Mouse (Mus musculus) liver, postnatal 0 days (tissue): ENCODE measurements at regions not wholly inside any gene's neighbourhood (a gene's known extent, or its start where the extent isn't known, plus 50 kb on each side); places are given as distances from the start of the nearest gene placed in this dataset.

Source experiments
- ATAC-seq: fragments of 200-750 bp; cut with Nextera tagmentation; 2 replicates; pipeline ENCODE4 v1.8.0; 2017; ENCODE audit warnings: mild to moderate bottlenecking, moderate library complexity
- DNase-seq: peaks from one replicate; pipeline ENCODE4 v3.0.0-alpha.2; 2016
- H3K27ac ChIP-seq: fragments of 300-500 bp; sonication (generic); 2 replicates; pipeline ENCODE4 v1.5.1; 2014; ENCODE audit warnings: antibody characterized with exemption, moderate library complexity, mild to moderate bottlenecking, low read depth
- H3K27me3 ChIP-seq: fragments of 300-500 bp; sonication (generic); 2 replicates; pipeline ENCODE4 v1.6.1; 2014; ENCODE audit warnings: low read length, control low read depth, mixed read lengths; ENCODE audit not compliant: insufficient read depth
- H3K36me3 ChIP-seq: fragments of 300-500 bp; sonication (generic); replicated peaks from 2 replicates; pipeline ENCODE4 v1.6.1; 2014; ENCODE audit warnings: mild to moderate bottlenecking, control low read depth, low read length, moderate library complexity, mixed read lengths; ENCODE audit not compliant: insufficient read depth
- H3K4me1 ChIP-seq: fragments of 300-500 bp; sonication (generic); 2 replicates; pipeline ENCODE4 v1.6.1; 2014; ENCODE audit warnings: antibody characterized with exemption, mild to moderate bottlenecking, control low read depth; ENCODE audit not compliant: insufficient read depth
- H3K4me2 ChIP-seq: fragments of 300-500 bp; sonication (generic); 2 replicates; pipeline ENCODE4 v1.6.1; 2014; ENCODE audit warnings: low read depth, mild to moderate bottlenecking, low read length, moderate library complexity, mixed read lengths
- H3K4me3 ChIP-seq: fragments of 300-500 bp; sonication (generic); 2 replicates; pipeline ENCODE4 v1.5.1; 2014; ENCODE audit warnings: low read depth, low read length
- H3K9ac ChIP-seq: fragments of 300-500 bp; sonication (generic); replicated peaks from 2 replicates; pipeline ENCODE4 v1.6.1; 2014; ENCODE audit warnings: mild to moderate bottlenecking, moderate library complexity
- H3K9me3 ChIP-seq: fragments of 300-500 bp; sonication (generic); 2 replicates; pipeline ENCODE4 v1.6.1; 2016; ENCODE audit warnings: mild to moderate bottlenecking, control low read depth, low read length, mixed read lengths
- CTCF ChIP-seq: sonication (generic); IDR thresholded peaks from 2 replicates; pipeline ENCODE4 v1.5.1; 2016; ENCODE audit warnings: antibody characterized with exemption, low read depth
- EP300 ChIP-seq: IDR thresholded peaks from 2 replicates; pipeline ENCODE4 v1.6.1; 2016; ENCODE audit warnings: antibody characterized with exemption, low read depth, mild to moderate bottlenecking
- WGBS: fragments of 180-500 bp; shearing (Covaris S2); extraction: QIAGEN DNeasy Blood & Tissue Kit; methylation state at CpG from one replicate; pipeline ENCODE4 v1.1.7; 2014; ENCODE audit not compliant: insufficient replicate concordance; 5-methylcytosine and 5-hydroxymethylcytosine counted together

DNA sequence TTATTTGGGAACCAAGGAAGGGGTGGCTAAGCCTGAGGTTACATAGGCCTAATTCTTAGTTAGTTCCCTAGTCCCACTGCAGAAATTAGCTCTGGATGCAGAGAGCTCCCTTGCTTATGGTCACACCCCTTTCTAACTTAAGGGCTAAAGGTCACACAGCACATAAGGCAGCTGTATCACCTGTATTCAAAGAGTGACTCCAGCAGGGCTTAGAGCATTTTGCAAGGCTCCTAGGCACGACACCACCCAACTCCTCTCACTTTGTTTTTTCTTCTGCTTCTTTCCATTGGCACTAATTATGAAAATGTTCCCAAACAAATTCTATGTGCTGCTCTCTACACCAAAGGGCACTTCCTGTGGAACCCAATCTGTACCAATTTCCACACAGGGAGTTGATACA is 268.9 kb downstream of the Rnf152 start:
- Histone ChIP-seq H3K4me2 (no peak overlapping the region), H3K4me1 (no peaks in the 10 kb centered on the region), H3K9ac (no peak overlapping the region), H3K27me3 (no peaks in the 10 kb centered on the region), H3K27ac (no peak overlapping the region), H3K36me3 (no peaks in the 10 kb centered on the region), H3K9me3 (no peaks in the 10 kb centered on the region), H3K4me3 (no peak overlapping the region)
- no peak for ATAC-seq
- DNase-seq, result no peak
- TF ChIP-seq EP300 (no peak), CTCF (no peak)
- 58% methylated on average over 1 of the region's 1 CpGs for WGBS

DNA sequence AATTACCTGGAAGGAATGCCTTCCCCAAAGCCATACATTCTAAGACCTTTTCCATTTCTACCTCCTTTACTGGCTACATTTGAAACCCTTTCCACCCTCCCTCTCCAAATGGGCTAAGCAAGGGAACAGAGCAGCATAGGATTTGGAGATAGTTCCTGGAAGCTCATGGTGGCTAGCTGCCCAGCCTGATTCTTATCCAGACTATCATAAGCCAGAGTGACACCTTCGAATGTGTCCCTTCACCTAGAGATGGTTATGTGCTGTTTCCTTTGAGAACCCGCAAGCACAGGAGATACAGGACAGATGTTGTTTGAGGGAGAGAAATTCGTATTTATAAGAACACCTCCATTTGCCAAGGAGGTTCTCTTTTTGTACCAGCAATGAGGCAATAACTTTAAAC is 272.0 kb downstream of the Rnf152 start:
- Histone ChIP-seq H3K27ac (no peak overlapping the region), H3K36me3 (no peaks in the 10 kb centered on the region), H3K9ac (no peak overlapping the region), H3K4me3 (no peak overlapping the region), H3K4me1 (no peaks in the 10 kb centered on the region), H3K27me3 (no peaks in the 10 kb centered on the region), H3K9me3 (no peaks in the 10 kb centered on the region), H3K4me2 (no peak overlapping the region)
- DNase-seq (no peak), ATAC-seq (no peak)
- no peak for TF ChIP-seq EP300
- 78% methylated on average over 3 of the region's 3 CpGs for WGBS

DNA sequence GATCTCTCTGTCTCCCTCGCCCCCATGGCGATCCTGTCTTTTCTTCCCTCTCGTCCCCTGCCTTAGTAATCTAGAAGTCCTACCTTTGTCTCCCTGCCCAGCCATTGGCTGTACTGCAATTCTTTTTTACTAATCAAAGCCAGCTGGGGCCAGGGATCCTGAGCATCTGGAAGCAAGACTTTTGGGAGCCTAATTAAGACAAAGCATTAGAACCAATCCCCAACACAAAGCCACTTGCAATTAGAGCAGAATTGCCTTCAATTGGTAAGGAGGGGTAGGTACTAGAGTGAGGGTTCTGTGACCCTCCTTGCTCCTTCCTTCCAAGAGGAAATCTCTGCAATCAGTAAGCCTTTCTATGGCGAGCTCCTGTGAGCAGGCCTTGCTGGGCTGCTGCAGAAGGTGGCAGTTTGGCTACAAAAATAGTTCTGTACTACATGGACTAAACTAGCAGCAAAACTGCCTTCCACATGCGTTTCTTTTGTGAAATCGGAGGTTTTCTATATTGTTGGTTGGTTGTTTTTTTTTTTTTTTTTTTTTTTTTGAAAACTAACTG is 272.9 kb downstream of the Rnf152 start:
- no peak overlapping the region for H3K4me2 ChIP-seq
- no peak overlapping the region for H3K27ac ChIP-seq
- no peak overlapping the region for H3K9ac ChIP-seq
- H3K4me3 ChIP-seq, result no peak overlapping the region
- H3K9me3 ChIP-seq, result no peaks in the 10 kb centered on the region
- H3K27me3 ChIP-seq, result no peaks in the 10 kb centered on the region
- H3K36me3 ChIP-seq, result no peaks in the 10 kb centered on the region
- DNase-seq (no peak), ATAC-seq (no peak)
- no peak for TF ChIP-seq EP300
- no peak for TF ChIP-seq CTCF
- H3K4me1 ChIP-seq, result no peaks in the 10 kb centered on the region
- 71% methylated on average over 6 of the region's 6 CpGs for WGBS

DNA sequence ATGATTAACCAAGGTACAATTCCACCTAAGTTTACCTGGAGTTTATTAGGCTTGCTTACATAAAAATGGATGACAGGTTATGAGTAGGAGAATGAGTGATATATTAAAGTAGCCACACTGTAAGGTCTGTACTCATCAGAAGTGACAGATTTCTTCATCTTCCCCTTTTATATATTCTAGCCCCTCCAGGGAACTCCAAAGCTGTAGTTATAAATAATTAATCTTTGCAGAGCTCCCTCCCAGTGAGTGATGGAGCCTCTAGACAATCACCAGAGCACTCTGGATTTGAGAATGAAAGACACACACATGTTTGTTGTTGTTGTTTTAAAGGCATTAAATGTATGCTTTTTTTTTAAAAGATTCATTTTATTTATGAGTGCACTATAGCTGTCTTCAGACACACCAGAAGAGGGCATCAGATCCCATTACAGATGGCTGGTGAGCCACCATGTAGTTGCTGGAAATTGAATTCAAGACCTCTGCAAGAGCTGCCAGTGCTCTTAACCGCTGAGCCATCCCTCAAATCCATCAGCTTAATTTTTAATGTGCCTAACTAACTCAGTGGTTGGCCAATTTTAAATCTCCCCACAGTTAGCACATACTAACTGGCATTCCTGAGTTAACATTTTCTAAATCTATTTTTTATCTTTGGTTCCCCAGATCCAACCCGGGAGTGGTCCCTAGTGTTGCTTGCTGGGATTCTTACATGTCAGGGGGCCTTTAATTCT is 273.5 kb downstream of the Rnf152 start:
- H3K27me3 ChIP-seq, result no peaks in the 10 kb centered on the region
- ATAC-seq, result no peak
- WGBS, result 70% methylated on average over 2 of the region's 2 CpGs
- H3K9ac ChIP-seq, result no peak overlapping the region
- H3K4me1 ChIP-seq, result no peaks in the 10 kb centered on the region
- TF ChIP-seq CTCF (no peak), EP300 (no peak)
- no peaks in the 10 kb centered on the region for H3K9me3 ChIP-seq
- no peaks in the 10 kb centered on the region for H3K36me3 ChIP-seq
- DNase-seq, result no peak
- H3K27ac ChIP-seq, result no peak overlapping the region
- H3K4me2 ChIP-seq, result no peak overlapping the region
- H3K4me3 ChIP-seq, result no peak overlapping the region

DNA sequence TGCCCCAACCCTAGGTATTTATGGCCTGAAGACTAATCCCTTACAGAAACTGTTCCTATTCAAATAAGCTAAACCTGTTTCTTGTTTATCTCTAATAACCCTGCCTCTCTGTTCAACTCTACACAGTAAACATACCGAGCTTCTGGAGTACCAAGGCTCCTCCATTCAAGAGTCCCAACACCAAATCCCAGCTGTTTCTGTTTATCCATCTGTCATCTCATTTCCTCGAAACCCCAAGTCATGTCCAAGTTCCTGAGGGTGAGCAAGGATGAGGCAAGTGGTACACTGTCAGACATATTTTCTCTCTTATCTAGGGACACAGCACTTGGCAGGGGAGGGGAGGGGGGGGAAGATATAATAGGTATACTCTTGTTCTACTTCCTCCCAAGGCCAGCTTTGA is 274.6 kb downstream of the Rnf152 start:
- ATAC-seq (no peak), DNase-seq (no peak)
- Histone ChIP-seq H3K4me1 (no peaks in the 10 kb centered on the region), H3K4me3 (no peak overlapping the region), H3K36me3 (no peaks in the 10 kb centered on the region), H3K9me3 (no peaks in the 10 kb centered on the region), H3K4me2 (no peak overlapping the region), H3K27me3 (no peaks in the 10 kb centered on the region), H3K9ac (no peak overlapping the region), H3K27ac (no peak overlapping the region)
- TF ChIP-seq EP300 (no peak), CTCF (no peak)
- 47% methylated on average over 2 of the region's 2 CpGs for WGBS

DNA sequence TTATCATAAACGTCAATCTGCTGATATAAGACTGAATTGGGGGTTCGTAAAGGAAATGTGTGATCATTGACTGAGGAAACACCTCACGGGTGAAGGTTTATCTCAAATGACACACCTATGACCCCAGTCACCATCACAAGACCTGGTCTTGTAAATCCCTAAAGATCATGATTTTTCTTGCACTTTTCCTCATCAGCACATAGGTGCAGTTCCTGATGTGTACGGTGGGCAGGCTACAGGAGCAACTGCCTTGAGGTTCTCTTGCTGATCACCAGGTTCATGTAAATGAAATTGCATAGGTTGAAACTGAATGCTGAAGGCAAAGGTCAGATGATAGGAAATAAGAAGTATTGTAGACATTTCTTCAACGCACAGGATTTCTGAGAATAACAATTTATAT is 277.1 kb downstream of the Rnf152 start:
- WGBS, result 68% methylated on average over 5 of the region's 5 CpGs
- Histone ChIP-seq H3K27ac (no peak overlapping the region), H3K4me3 (no peak overlapping the region), H3K36me3 (no peaks in the 10 kb centered on the region), H3K27me3 (no peaks in the 10 kb centered on the region), H3K4me1 (no peaks in the 10 kb centered on the region), H3K4me2 (no peak overlapping the region), H3K9me3 (no peaks in the 10 kb centered on the region), H3K9ac (no peak overlapping the region)
- TF ChIP-seq EP300 (no peak), CTCF (no peak)
- no peak for ATAC-seq
- no peak for DNase-seq

DNA sequence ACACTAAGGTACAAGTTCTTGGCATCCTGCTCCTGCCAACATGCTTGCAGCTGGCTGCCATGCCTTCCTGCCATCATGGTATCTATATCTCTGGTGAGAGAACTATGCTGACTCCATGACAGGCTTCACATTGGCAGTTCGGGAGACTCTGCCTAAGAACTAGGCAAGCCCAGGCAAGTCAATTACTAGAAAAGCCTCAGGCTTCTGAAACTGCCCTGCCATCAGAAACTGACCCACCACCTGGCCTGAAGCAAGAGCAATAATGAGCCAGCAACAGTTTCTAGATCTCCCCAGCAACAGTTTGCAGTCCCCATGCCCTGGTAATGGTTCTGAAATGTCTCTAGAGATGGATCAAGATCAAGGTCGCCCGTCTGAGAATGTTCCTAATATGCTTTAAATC is 280.8 kb downstream of the Rnf152 start:
- 79% methylated on average over 3 of the region's 3 CpGs for WGBS
- TF ChIP-seq CTCF (no peak), EP300 (no peak)
- no peak for ATAC-seq
- H3K4me3 ChIP-seq, result no peak overlapping the region
- H3K9ac ChIP-seq, result no peak overlapping the region
- no peak overlapping the region for H3K27ac ChIP-seq
- H3K36me3 ChIP-seq, result no peaks in the 10 kb centered on the region
- DNase-seq, result no peak
- no peaks in the 10 kb centered on the region for H3K9me3 ChIP-seq
- H3K4me1 ChIP-seq, result no peaks in the 10 kb centered on the region
- H3K27me3 ChIP-seq, result no peaks in the 10 kb centered on the region
- H3K4me2 ChIP-seq, result no peak overlapping the region
